Mouse (Mus musculus): ENCODE data around the gene H3f3b. TPM values are rescaled to one million over a fixed set of nuclear protein-coding genes. Genes with fewer than 3 reads are reported as not detected.
A peak's percentile ranks its signal among the peaks of the same experiment; 100 is the strongest.

Gene H3f3b
- polyA plus RNA-seq, 1 experiment: 118 TPM

- Histone ChIP-seq H3K4me1 (ENCODE audit: control insufficient read depth, insufficient read depth, insufficient read length, low read length) (peaks cover 5% of the 10 kb centered on the region), H3K27ac (ENCODE audit: insufficient read depth, low read depth, low read length) (no peak overlapping the region), H3K36me3 (ENCODE audit: control insufficient read depth, insufficient read depth, low read length) (peaks cover 43% of the 10 kb centered on the region), H3K27me3 (ENCODE audit: control insufficient read depth, insufficient read depth, low read length) (no peaks in the 10 kb centered on the region), H3K4me3 (ENCODE audit: low read depth, low read length) (no peak overlapping the region)
- TF ChIP-seq POLR2A (IDR thresholded peaks at IDR 0.05; ENCODE audit: low read depth, low read length) (no peak), CTCF (IDR thresholded peaks at IDR 0.05; ENCODE audit: extremely low read depth, insufficient read length, insufficient replicate concordance, low read depth, low read length) (peak; percentile 61; the same call in 1 of the 2 replicates)
- WGBS: 20% methylated on average over 14 of the region's 14 CpGs
Measured at GRCm38 (mm10) chr11:115999538-116000143, 28.1 kb downstream of the H3f3b start.

DNA sequence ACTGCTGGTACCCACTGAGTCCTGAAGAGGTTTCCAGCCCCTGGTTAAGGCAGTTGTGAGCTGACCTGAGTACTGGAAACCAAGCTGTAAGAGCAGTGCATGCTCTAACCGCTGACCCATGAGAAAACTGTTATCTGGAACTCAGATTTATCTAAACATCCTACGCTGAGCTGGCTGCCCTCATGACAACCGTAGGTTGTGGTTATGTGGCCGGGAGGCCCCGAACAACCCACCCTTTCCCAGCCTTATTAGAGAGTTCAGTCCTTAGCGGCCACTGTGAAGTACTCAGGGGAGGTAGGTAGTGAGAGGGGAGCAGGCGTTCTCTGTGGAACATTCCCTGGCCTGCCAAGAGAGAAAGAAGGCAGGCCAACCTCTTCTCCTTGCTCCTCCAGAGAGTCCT, 28.7 kb downstream of the H3f3b start:
- H3K4me3 ChIP-seq (ENCODE audit: low read depth, low read length): no peak overlapping the region
- TF ChIP-seq CTCF (IDR thresholded peaks at IDR 0.05; ENCODE audit: extremely low read depth, insufficient read length, insufficient replicate concordance, low read depth, low read length) (no peak), POLR2A (IDR thresholded peaks at IDR 0.05; ENCODE audit: low read depth, low read length) (no peak)
- no peak overlapping the region for H3K27ac ChIP-seq (ENCODE audit: insufficient read depth, low read depth, low read length)
- H3K27me3 ChIP-seq (ENCODE audit: control insufficient read depth, insufficient read depth, low read length): no peaks in the 10 kb centered on the region
- peaks cover 1% of the 10 kb centered on the region; the same call in 1 of the 2 replicates for H3K4me1 ChIP-seq (ENCODE audit: control insufficient read depth, insufficient read depth, insufficient read length, low read length)
- 69% methylated on average over 7 of the region's 7 CpGs for WGBS
- H3K36me3 ChIP-seq (ENCODE audit: control insufficient read depth, insufficient read depth, low read length): peaks cover 45% of the 10 kb centered on the region

DNA sequence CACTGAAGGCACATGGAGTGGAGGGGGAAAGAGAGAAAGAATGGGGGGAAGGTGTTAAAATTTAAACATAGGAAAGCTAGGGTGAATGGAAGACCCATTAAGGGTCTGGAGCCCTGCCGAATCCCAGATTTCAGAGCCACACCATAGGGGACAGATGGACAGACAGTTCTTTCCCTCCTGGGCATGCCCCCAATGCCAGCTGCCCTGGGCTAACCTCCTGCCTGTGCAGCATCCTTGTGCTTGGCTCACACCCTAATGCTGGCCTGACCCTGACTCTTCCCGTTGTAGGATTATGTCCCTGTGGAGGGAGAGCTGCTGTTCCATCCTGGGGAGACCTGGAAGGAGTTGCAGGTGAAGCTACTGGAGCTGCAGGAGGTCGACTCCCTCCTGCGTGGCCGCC, 30.1 kb downstream of the H3f3b start:
- no peak overlapping the region for H3K27ac ChIP-seq (ENCODE audit: insufficient read depth, low read depth, low read length)
- 76% methylated on average over 5 of the region's 5 CpGs for WGBS
- H3K4me3 ChIP-seq (ENCODE audit: low read depth, low read length): no peak overlapping the region

DNA sequence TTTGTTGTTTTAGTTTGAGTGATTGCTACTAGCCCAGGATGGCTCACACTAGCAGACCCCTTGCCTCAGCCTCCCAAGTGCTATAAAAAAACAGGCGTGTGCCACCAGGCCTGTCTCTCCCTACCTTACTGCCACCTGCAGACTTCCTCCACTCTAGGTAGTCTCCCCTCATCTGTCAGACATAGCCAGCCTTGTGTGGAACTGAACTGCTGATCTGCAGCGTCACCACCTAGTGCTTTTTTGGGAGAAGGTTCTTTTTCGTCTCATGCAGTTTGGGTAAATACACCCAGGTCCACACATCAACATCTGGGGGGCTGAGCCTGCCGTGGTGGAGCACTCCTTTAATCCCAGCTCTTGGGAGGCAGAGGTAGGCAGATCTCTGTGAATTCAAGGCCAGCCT, 30.7 kb downstream of the H3f3b start:
- no peaks in the 10 kb centered on the region for H3K27me3 ChIP-seq (ENCODE audit: control insufficient read depth, insufficient read depth, low read length)
- H3K36me3 ChIP-seq (ENCODE audit: control insufficient read depth, insufficient read depth, low read length): peaks cover 49% of the 10 kb centered on the region
- no peak for TF ChIP-seq POLR2A (IDR thresholded peaks at IDR 0.05; ENCODE audit: low read depth, low read length)
- no peak for TF ChIP-seq CTCF (IDR thresholded peaks at IDR 0.05; ENCODE audit: extremely low read depth, insufficient read length, insufficient replicate concordance, low read depth, low read length)
- no peak overlapping the region for H3K27ac ChIP-seq (ENCODE audit: insufficient read depth, low read depth, low read length)
- no peaks in the 10 kb centered on the region; the same call in 1 of the 2 replicates for H3K4me1 ChIP-seq (ENCODE audit: control insufficient read depth, insufficient read depth, insufficient read length, low read length)
- 81% methylated on average over 4 of the region's 4 CpGs for WGBS
- no peak overlapping the region for H3K4me3 ChIP-seq (ENCODE audit: low read depth, low read length)

More for the DNA sequence above, 30.1 kb downstream of the H3f3b start:
- Histone ChIP-seq H3K36me3 (ENCODE audit: control insufficient read depth, insufficient read depth, low read length) (peaks cover 46% of the 10 kb centered on the region), H3K4me1 (ENCODE audit: control insufficient read depth, insufficient read depth, insufficient read length, low read length) (no peaks in the 10 kb centered on the region; the same call in 1 of the 2 replicates), H3K27me3 (ENCODE audit: control insufficient read depth, insufficient read depth, low read length) (no peaks in the 10 kb centered on the region)
- TF ChIP-seq CTCF (IDR thresholded peaks at IDR 0.05; ENCODE audit: extremely low read depth, insufficient read length, insufficient replicate concordance, low read depth, low read length): no peak
- TF ChIP-seq POLR2A (IDR thresholded peaks at IDR 0.05; ENCODE audit: low read depth, low read length): no peak

DNA sequence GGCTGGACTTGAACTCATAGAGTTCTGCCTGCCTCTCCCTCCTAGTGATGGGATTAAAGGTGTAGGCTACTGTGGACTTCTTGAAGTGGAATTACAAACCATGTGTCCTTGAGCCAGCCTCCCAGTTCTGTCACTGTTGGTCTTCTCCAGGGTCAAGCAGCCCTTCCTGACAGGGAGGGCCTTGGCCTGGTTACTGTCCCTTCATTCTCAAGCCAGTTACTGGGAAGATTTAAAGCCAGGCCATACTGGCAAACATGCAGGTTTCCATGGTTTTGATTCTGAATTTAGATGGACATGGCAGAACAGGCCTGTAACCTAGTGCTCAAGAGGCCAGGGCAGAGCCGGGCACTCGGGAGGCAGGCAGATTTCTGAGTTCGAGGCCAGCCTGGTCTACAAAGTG, 32.5 kb downstream of the H3f3b start:
- Histone ChIP-seq H3K4me3 (ENCODE audit: low read depth, low read length) (no peak overlapping the region), H3K27ac (ENCODE audit: insufficient read depth, low read depth, low read length) (no peak overlapping the region), H3K27me3 (ENCODE audit: control insufficient read depth, insufficient read depth, low read length) (no peaks in the 10 kb centered on the region), H3K36me3 (ENCODE audit: control insufficient read depth, insufficient read depth, low read length) (peaks cover 55% of the 10 kb centered on the region), H3K4me1 (ENCODE audit: control insufficient read depth, insufficient read depth, insufficient read length, low read length) (no peaks in the 10 kb centered on the region; the same call in 1 of the 2 replicates)
- TF ChIP-seq POLR2A (IDR thresholded peaks at IDR 0.05; ENCODE audit: low read depth, low read length) (no peak), CTCF (IDR thresholded peaks at IDR 0.05; ENCODE audit: extremely low read depth, insufficient read length, insufficient replicate concordance, low read depth, low read length) (no peak)
- WGBS: 91% methylated on average over 3 of the region's 3 CpGs

DNA sequence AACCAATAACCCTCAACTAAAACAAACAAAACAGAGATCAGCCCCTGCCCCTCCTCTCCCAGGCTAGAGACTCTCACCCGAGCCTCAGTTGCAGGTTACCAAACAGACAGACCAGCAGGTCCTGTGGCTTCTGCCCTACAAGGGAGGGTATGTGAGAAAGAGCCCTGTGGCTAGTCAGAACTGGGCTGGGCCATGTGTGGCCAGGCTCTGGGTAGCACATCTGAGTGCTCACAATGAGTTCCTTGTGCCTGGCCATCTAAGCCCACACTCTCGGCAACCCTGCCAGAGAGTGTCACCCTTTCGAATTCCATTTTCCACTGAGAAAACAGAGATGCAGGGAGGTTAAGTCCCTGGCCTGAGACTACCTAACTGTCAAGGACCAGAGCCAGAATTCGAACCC, 35.7 kb downstream of the H3f3b start:
- Histone ChIP-seq H3K27ac (ENCODE audit: insufficient read depth, low read depth, low read length) (no peak overlapping the region), H3K36me3 (ENCODE audit: control insufficient read depth, insufficient read depth, low read length) (peaks cover 64% of the 10 kb centered on the region)
- WGBS: 72% methylated on average over 4 of the region's 4 CpGs

GRCm38 (mm10) chr11:115989686-115990085, 38.1 kb downstream of the H3f3b start:
- Histone ChIP-seq H3K36me3 (ENCODE audit: control insufficient read depth, insufficient read depth, low read length) (peaks cover 68% of the 10 kb centered on the region), H3K4me3 (ENCODE audit: low read depth, low read length) (no peak overlapping the region), H3K27me3 (ENCODE audit: control insufficient read depth, insufficient read depth, low read length) (no peaks in the 10 kb centered on the region), H3K4me1 (ENCODE audit: control insufficient read depth, insufficient read depth, insufficient read length, low read length) (no peaks in the 10 kb centered on the region), H3K27ac (ENCODE audit: insufficient read depth, low read depth, low read length) (no peak overlapping the region)
- TF ChIP-seq POLR2A (IDR thresholded peaks at IDR 0.05; ENCODE audit: low read depth, low read length) (no peak), CTCF (IDR thresholded peaks at IDR 0.05; ENCODE audit: extremely low read depth, insufficient read length, insufficient replicate concordance, low read depth, low read length) (no peak)
- WGBS: 73% methylated on average over 15 of the region's 15 CpGs

More for the DNA sequence above, 35.7 kb downstream of the H3f3b start:
- Histone ChIP-seq H3K4me3 (ENCODE audit: low read depth, low read length) (no peak overlapping the region), H3K27me3 (ENCODE audit: control insufficient read depth, insufficient read depth, low read length) (no peaks in the 10 kb centered on the region), H3K4me1 (ENCODE audit: control insufficient read depth, insufficient read depth, insufficient read length, low read length) (no peaks in the 10 kb centered on the region)
- no peak for TF ChIP-seq CTCF (IDR thresholded peaks at IDR 0.05; ENCODE audit: extremely low read depth, insufficient read length, insufficient replicate concordance, low read depth, low read length)
- no peak for TF ChIP-seq POLR2A (IDR thresholded peaks at IDR 0.05; ENCODE audit: low read depth, low read length)
